9 mouse cellular contexts compared by ENCODE assay signal in genomic region chr1:134103861-134104260, GRCm38 (mm10). TPM values are rescaled to one million over a fixed set of nuclear protein-coding genes. Genes with fewer than 3 reads are reported as not detected.
DNase-seq lines count a peak whose midpoint lies in the region; ATAC-seq lines count a peak whose summit lies in the region.
"Had no signal": no experiment of that assay in that cellular context is flagged by ENCODE, and none has a peak within 500 bp of the region (broad histone marks: within the 10 kb centered on the region; RNA-seq: fewer than 3 reads in every experiment).

No protein-coding gene starts in this region.

- peak; percentile 55 for DNase-seq in left cerebral cortex, postnatal 4 days
- no peak for DNase-seq in left cerebral cortex, adult 9 months (ENCODE audit: low spot score in 2 of 2)
- DNase-seq in adipocyte (ENCODE audit: low spot score), result peak; percentile 84
- DNase-seq in embryonic facial prominence, embryonic 14.5 days (ENCODE audit: low spot score), result peak; percentile 55
- no peak for DNase-seq in yolk sac, embryonic 10.5 days (ENCODE audit: low spot score)
- no peak for DNase-seq in thymus, postnatal 4 days
- DNase-seq: cerebellum, adult 11 months had no signal

- peaks cover 5% of the 10 kb centered on the region for H3K4me1 ChIP-seq in embryonic facial prominence, embryonic 14.5 days (ENCODE audit: control insufficient read depth, insufficient read depth, low read length)
- peaks cover 13% of the 10 kb centered on the region for H3K4me1 ChIP-seq in limb, embryonic 12.5 days (replicated peaks)

- intact Hi-C loops in left cerebral cortex, postnatal 4 days (cut with DNase I), result no loop called here

- H3K27ac ChIP-seq in embryonic facial prominence, embryonic 14.5 days (replicated peaks; ENCODE audit: low read depth, low read length), result peak overlapping the region; percentile 46
- peak overlapping the region; percentile 35; the same call in 1 of the 2 replicates for H3K27ac ChIP-seq in limb, embryonic 12.5 days
- H3K27ac ChIP-seq: liver, embryonic 15.5 days had no signal

- no peak for ATAC-seq in embryonic facial prominence, embryonic 14.5 days (ENCODE audit: low read depth)
- ATAC-seq in limb, embryonic 12.5 days (ENCODE audit: insufficient number of reproducible peaks, insufficient read depth, low FRiP score, low TSS enrichment, low read depth), result no peak

- no peaks in the 10 kb centered on the region for H3K9me3 ChIP-seq in embryonic facial prominence, embryonic 14.5 days (ENCODE audit: control insufficient read depth, low read length)
- H3K9me3 ChIP-seq in limb, embryonic 12.5 days, result no peaks in the 10 kb centered on the region
- H3K9me3 ChIP-seq: liver, embryonic 15.5 days had no signal

- no peak overlapping the region for H3K9ac ChIP-seq in embryonic facial prominence, embryonic 14.5 days (ENCODE audit: low read depth, low read length)
- H3K9ac ChIP-seq in limb, embryonic 12.5 days (replicated peaks), result no peak overlapping the region
- H3K9ac ChIP-seq: liver, embryonic 15.5 days had no signal

- no peak overlapping the region for H3K4me3 ChIP-seq in embryonic facial prominence, embryonic 14.5 days (ENCODE audit: low read depth, low read length)
- H3K4me3 ChIP-seq in limb, embryonic 12.5 days (replicated peaks), result no peak overlapping the region
- H3K4me3 ChIP-seq: liver, embryonic 15.5 days had no signal

- no peaks in the 10 kb centered on the region for H3K36me3 ChIP-seq in embryonic facial prominence, embryonic 14.5 days (ENCODE audit: control insufficient read depth, insufficient read depth, low read length)
- no peaks in the 10 kb centered on the region for H3K36me3 ChIP-seq in limb, embryonic 12.5 days
- H3K36me3 ChIP-seq: liver, embryonic 15.5 days had no signal

- no peaks in the 10 kb centered on the region for H3K27me3 ChIP-seq in embryonic facial prominence, embryonic 14.5 days (replicated peaks; ENCODE audit: control insufficient read depth, insufficient read depth, low read length)
- H3K27me3 ChIP-seq in limb, embryonic 12.5 days, result peaks cover 8% of the 10 kb centered on the region; the same call in 1 of the 2 replicates

- WGBS in embryonic facial prominence, embryonic 14.5 days, result 52% methylated on average over 5 of the region's 5 CpGs
- WGBS in limb, embryonic 12.5 days, result 75% methylated on average over 5 of the region's 5 CpGs

- H3K4me2 ChIP-seq in embryonic facial prominence, embryonic 14.5 days (ENCODE audit: low read depth, low read length), result no peak overlapping the region
- no peak overlapping the region for H3K4me2 ChIP-seq in limb, embryonic 12.5 days
- H3K4me2 ChIP-seq: liver, embryonic 15.5 days had no signal

RNA-seq across cellular contexts. Expression of gene Chit1, which starts 7.2 kb away (rescaled TPM):
- under 1 TPM; 0.48 to 0.54 TPM for total RNA-seq in left cerebral cortex, postnatal 4 days (2021)
- polyA plus RNA-seq in embryonic facial prominence, embryonic 14.5 days (2014; fragmentation: Nextera tagmentation; extraction: Ambion mirVana), result 0.18 and 0.43 TPM in 2 replicates
- polyA plus RNA-seq in limb, embryonic 12.5 days (2016; fragmentation: Nextera tagmentation; extraction: Ambion mirVana), result not detected in 2 replicates

RNA-seq across cellular contexts. Expression of gene Btg2, which starts 24.9 kb away (rescaled TPM):
- 1 to 10 TPM; 7.9 to 8.1 TPM for total RNA-seq in left cerebral cortex, postnatal 4 days (2021)
- 37.9 and 41.3 TPM in 2 replicates for polyA plus RNA-seq in embryonic facial prominence, embryonic 14.5 days (2014; fragmentation: Nextera tagmentation; extraction: Ambion mirVana)
- 26.7 and 28.1 TPM in 2 replicates for polyA plus RNA-seq in limb, embryonic 12.5 days (2016; fragmentation: Nextera tagmentation; extraction: Ambion mirVana)

Comparison
In these comparisons a context has a peak if more than half of its experiments do, and no peak if none do; other contexts are left out.
1. DNase-seq: peak in left cerebral cortex, postnatal 4 days (single experiment), adipocyte (single experiment) and embryonic facial prominence, embryonic 14.5 days (single experiment); none in left cerebral cortex, adult 9 months (0 of 2), yolk sac, embryonic 10.5 days (single experiment) and thymus, postnatal 4 days (single experiment).